Mouse (Mus musculus): ENCODE results near the gene Ophn1.

GRCm38 (mm10) chrX:98937555-98938294 lies 46.9 kb upstream of the Ophn1 start:
- TF ChIP-seq EP300 (IDR thresholded peaks at IDR 0.05; ENCODE audit: insufficient read depth, low read depth, low read length) (no peak), CTCF (IDR thresholded peaks at IDR 0.05) (peak; percentile 92), POLR2A (IDR thresholded peaks at IDR 0.05; ENCODE audit: insufficient read depth, low read depth, low read length) (0 out of 2 replicates have a peak, but pooled peaks have one; percentile 46)
